Mouse (Mus musculus) hindbrain, embryonic 13.5 days (tissue): ENCODE measurements around the gene Tldc2. TPM values are rescaled to one million over a fixed set of nuclear protein-coding genes. Genes with fewer than 3 reads are reported as not detected.

Experiments used
- ATAC-seq: fragments of 200-750 bp; cut with Nextera tagmentation; 2 replicates; pipeline ENCODE4 v1.8.0; 2017; ENCODE audit warnings: moderate TSS enrichment; ENCODE audit not compliant: low FRiP score
- H3K27ac ChIP-seq: fragments of 300-500 bp; sonication (generic); 2 replicates; pipeline ENCODE4 v1.5.1; 2015; ENCODE audit warnings: inconsistent platforms, mild to moderate bottlenecking, moderate library complexity
- H3K27me3 ChIP-seq: fragments of 300-500 bp; sonication (generic); 2 replicates; pipeline ENCODE4 v1.6.1; 2015; ENCODE audit warnings: mild to moderate bottlenecking, inconsistent platforms
- H3K36me3 ChIP-seq: fragments of 300-500 bp; sonication (generic); 2 replicates; pipeline ENCODE4 v1.6.1; 2015; ENCODE audit warnings: mild to moderate bottlenecking, inconsistent platforms
- H3K4me1 ChIP-seq: fragments of 300-500 bp; sonication (generic); replicated peaks from 2 replicates; pipeline ENCODE4 v1.6.1; 2015; ENCODE audit warnings: inconsistent platforms
- H3K4me2 ChIP-seq: fragments of 300-500 bp; sonication (generic); 2 replicates; pipeline ENCODE4 v1.6.1; 2015; ENCODE audit warnings: inconsistent platforms, mild to moderate bottlenecking, moderate library complexity
- H3K4me3 ChIP-seq: fragments of 300-500 bp; sonication (generic); 2 replicates; pipeline ENCODE4 v1.5.1; 2015; ENCODE audit warnings: mild to moderate bottlenecking, inconsistent platforms
- H3K9ac ChIP-seq: fragments of 300-500 bp; sonication (generic); 2 replicates; pipeline ENCODE4 v1.6.1; 2015; ENCODE audit warnings: mild to moderate bottlenecking, inconsistent platforms
- H3K9me3 ChIP-seq: fragments of 300-500 bp; sonication (generic); 2 replicates; pipeline ENCODE4 v1.6.1; 2016; ENCODE audit warnings: inconsistent platforms
- WGBS: fragments of 180-500 bp; shearing (Covaris S2); methylation state at CpG from one replicate; pipeline ENCODE4 v1.1.7; 2015; 5-methylcytosine and 5-hydroxymethylcytosine counted together
- polyA plus RNA-seq: library from polyadenylated mRNA; unstranded; fragments of >200 nt; fragmentation: Nextera tagmentation; extraction: Ambion mirVana; gene quantifications from 2 replicates; pipeline ENCODE4 v1.2.1, GENCODE M21; 2015

Tldc2 gene
- polyA plus RNA-seq, 1 experiment from 2014 or later: not detected

GRCm38 (mm10) chr2:157064136-157064535 lies 22.7 kb upstream of the Tldc2 start:
- no peak overlapping the region for H3K4me3 ChIP-seq
- WGBS: 27% methylated on average over 7 of the region's 7 CpGs
- peak overlapping the region; percentile 51; the same call in 1 of the 2 replicates for H3K9ac ChIP-seq
- H3K27me3 ChIP-seq: no peaks in the 10 kb centered on the region
- no peak overlapping the region for H3K4me2 ChIP-seq
- peaks cover 18% of the 10 kb centered on the region for H3K36me3 ChIP-seq
- H3K4me1 ChIP-seq: peaks cover 83% of the 10 kb centered on the region
- no peaks in the 10 kb centered on the region for H3K9me3 ChIP-seq
- H3K27ac ChIP-seq: peak overlapping the region; percentile 49
- ATAC-seq: peak; percentile 49

GRCm38 (mm10) chr2:157064978-157065878 lies 21.6 kb upstream of the Tldc2 start:
- ATAC-seq: no peak
- H3K4me1 ChIP-seq: peaks cover 84% of the 10 kb centered on the region

GRCm38 (mm10) chr2:157065879-157066226 lies 21.0 kb upstream of the Tldc2 start:
- no peaks in the 10 kb centered on the region for H3K9me3 ChIP-seq
- no peak for ATAC-seq
- no peak overlapping the region for H3K27ac ChIP-seq
- no peak overlapping the region for H3K9ac ChIP-seq
- peaks cover 86% of the 10 kb centered on the region for H3K4me1 ChIP-seq
- WGBS: 80% methylated on average over 7 of the region's 7 CpGs
- no peak overlapping the region for H3K4me3 ChIP-seq
- 0 out of 2 replicates have a peak, but pooled peaks cover 6% of the 10 kb centered on the region for H3K36me3 ChIP-seq
- no peaks in the 10 kb centered on the region for H3K27me3 ChIP-seq
- no peak overlapping the region for H3K4me2 ChIP-seq

More at GRCm38 (mm10) chr2:157064978-157065878, 21.6 kb upstream of the Tldc2 start:
- H3K4me2 ChIP-seq: no peak overlapping the region
- no peaks in the 10 kb centered on the region for H3K27me3 ChIP-seq
- peak overlapping the region; percentile 49 for H3K27ac ChIP-seq
- 86% methylated on average over 14 of the region's 14 CpGs for WGBS
- H3K9ac ChIP-seq: peak overlapping the region; percentile 44
- no peaks in the 10 kb centered on the region for H3K9me3 ChIP-seq
- no peak overlapping the region for H3K4me3 ChIP-seq
- peaks cover 7% of the 10 kb centered on the region for H3K36me3 ChIP-seq

- Histone ChIP-seq H3K4me1 (peaks cover 91% of the 10 kb centered on the region), H3K27me3 (no peaks in the 10 kb centered on the region), H3K4me3 (no peak overlapping the region), H3K27ac (no peak overlapping the region), H3K9ac (no peak overlapping the region), H3K36me3 (no peaks in the 10 kb centered on the region), H3K9me3 (no peaks in the 10 kb centered on the region), H3K4me2 (no peak overlapping the region)
- no peak for ATAC-seq
- WGBS: 86% methylated on average over 7 of the region's 7 CpGs
Measured at GRCm38 (mm10) chr2:157066731-157067430, 20.0 kb upstream of the Tldc2 start.

- H3K9me3 ChIP-seq: no peaks in the 10 kb centered on the region
- H3K4me3 ChIP-seq: no peak overlapping the region
- H3K4me2 ChIP-seq: 0 out of 2 replicates have a peak overlapping the region, but pooled peaks have one; percentile 20
- no peak for ATAC-seq
- H3K27ac ChIP-seq: peak overlapping the region; percentile 78
- H3K9ac ChIP-seq: peak overlapping the region; percentile 53
- WGBS: 62% methylated on average over 14 of the region's 14 CpGs
- H3K4me1 ChIP-seq: peaks cover 93% of the 10 kb centered on the region
- H3K36me3 ChIP-seq: peaks cover 14% of the 10 kb centered on the region
- H3K27me3 ChIP-seq: no peaks in the 10 kb centered on the region
Measured at GRCm38 (mm10) chr2:157068701-157069354, 18.0 kb upstream of the Tldc2 start.

- peaks cover 14% of the 10 kb centered on the region for H3K36me3 ChIP-seq
- H3K9me3 ChIP-seq: no peaks in the 10 kb centered on the region
- H3K4me3 ChIP-seq: no peak overlapping the region
- H3K4me2 ChIP-seq: peak overlapping the region; percentile 20; the same call in 1 of the 2 replicates
- peak overlapping the region; percentile 53 for H3K9ac ChIP-seq
- H3K27ac ChIP-seq: peak overlapping the region; percentile 78
- no peak for ATAC-seq
- no peaks in the 10 kb centered on the region for H3K27me3 ChIP-seq
- WGBS: 38% methylated on average over 3 of the region's 3 CpGs
- peaks cover 93% of the 10 kb centered on the region for H3K4me1 ChIP-seq
Measured at GRCm38 (mm10) chr2:157069355-157069735, 17.5 kb upstream of the Tldc2 start.

- 53% methylated on average over 3 of the region's 3 CpGs for WGBS
- Histone ChIP-seq H3K9me3 (no peaks in the 10 kb centered on the region), H3K4me1 (peaks cover 93% of the 10 kb centered on the region), H3K27me3 (no peaks in the 10 kb centered on the region), H3K36me3 (peaks cover 14% of the 10 kb centered on the region), H3K27ac (peak overlapping the region; percentile 78), H3K9ac (peak overlapping the region; percentile 60; the same call in 1 of the 2 replicates), H3K4me3 (no peak overlapping the region), H3K4me2 (peak overlapping the region; percentile 20; the same call in 1 of the 2 replicates)
- no peak for ATAC-seq
Measured at GRCm38 (mm10) chr2:157069755-157070315, 17.0 kb upstream of the Tldc2 start.

GRCm38 (mm10) chr2:157070365-157070764 lies 16.5 kb upstream of the Tldc2 start:
- Histone ChIP-seq H3K4me2 (peak overlapping the region; percentile 15; the same call in 1 of the 2 replicates), H3K9ac (peak overlapping the region; percentile 60), H3K9me3 (no peaks in the 10 kb centered on the region), H3K27ac (peak overlapping the region; percentile 78), H3K27me3 (no peaks in the 10 kb centered on the region), H3K4me1 (peaks cover 93% of the 10 kb centered on the region), H3K36me3 (peaks cover 14% of the 10 kb centered on the region), H3K4me3 (no peak overlapping the region)
- WGBS: 45% methylated on average over 9 of the region's 9 CpGs
- ATAC-seq: no peak

- Histone ChIP-seq H3K36me3 (peaks cover 18% of the 10 kb centered on the region), H3K4me1 (peaks cover 96% of the 10 kb centered on the region), H3K9me3 (no peaks in the 10 kb centered on the region), H3K4me2 (peak overlapping the region; percentile 8), H3K4me3 (no peak overlapping the region), H3K27ac (peak overlapping the region; percentile 78), H3K9ac (peak overlapping the region; percentile 60), H3K27me3 (no peaks in the 10 kb centered on the region)
- no peak for ATAC-seq
- 62% methylated on average over 2 of the region's 2 CpGs for WGBS
Measured at GRCm38 (mm10) chr2:157071556-157071955, 15.3 kb upstream of the Tldc2 start.

- WGBS: 79% methylated on average over 9 of the region's 9 CpGs
Measured at GRCm38 (mm10) chr2:157072316-157072990, 14.4 kb upstream of the Tldc2 start.

GRCm38 (mm10) chr2:157073378-157074052 lies 13.3 kb upstream of the Tldc2 start:
- WGBS: 77% methylated on average over 9 of the region's 9 CpGs
- ATAC-seq: no peak
- Histone ChIP-seq H3K36me3 (peaks cover 19% of the 10 kb centered on the region), H3K4me1 (peaks cover 92% of the 10 kb centered on the region), H3K9ac (peak overlapping the region; percentile 39; the same call in 1 of the 2 replicates), H3K27me3 (no peaks in the 10 kb centered on the region), H3K9me3 (no peaks in the 10 kb centered on the region), H3K27ac (no peak overlapping the region; the same call in 1 of the 2 replicates), H3K4me2 (no peak overlapping the region), H3K4me3 (no peak overlapping the region)

More at GRCm38 (mm10) chr2:157072316-157072990, 14.4 kb upstream of the Tldc2 start:
- peaks cover 96% of the 10 kb centered on the region for H3K4me1 ChIP-seq
- H3K9ac ChIP-seq: no peak overlapping the region
- H3K27me3 ChIP-seq: no peaks in the 10 kb centered on the region
- H3K4me3 ChIP-seq: no peak overlapping the region
- peaks cover 19% of the 10 kb centered on the region for H3K36me3 ChIP-seq
- no peak for ATAC-seq
- H3K27ac ChIP-seq: peak overlapping the region; percentile 30; the same call in 1 of the 2 replicates
- H3K4me2 ChIP-seq: no peak overlapping the region
- H3K9me3 ChIP-seq: no peaks in the 10 kb centered on the region
